Mouse (Mus musculus): Measurements from ENCODE around the gene Rab13. TPM values are rescaled to one million over a fixed set of nuclear protein-coding genes. Genes with fewer than 3 reads are reported as not detected.
A peak's percentile ranks its signal among the peaks of the same experiment; 100 is the strongest.
"Not testable (repeated sequence)": the region's sequence is repeated elsewhere in the genome, so short reads cannot be mapped to it uniquely, and the experiment has no call there.

The Rab13 gene
- total RNA-seq, 2 experiments from 2014 or later, result 10.3 to 10.8 TPM

DNA sequence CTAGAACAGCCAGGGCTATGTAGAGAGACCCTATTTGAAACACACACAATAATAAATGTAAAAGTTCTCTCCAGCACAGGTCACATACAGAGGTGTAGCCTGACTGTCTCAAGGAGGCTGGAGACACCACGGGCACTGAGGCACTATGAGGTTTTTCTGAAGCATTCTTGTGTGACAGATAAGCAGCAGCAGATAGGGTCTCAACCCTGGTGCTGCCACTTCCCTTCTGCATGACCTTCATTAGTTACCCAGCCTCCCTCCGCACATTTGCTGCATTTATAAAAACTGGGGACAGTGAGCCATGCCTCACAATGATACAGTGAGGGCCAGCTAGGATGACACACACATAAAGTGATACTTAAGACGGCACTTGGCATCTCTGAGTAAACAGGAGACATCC lies 9.4 kb downstream of the Rab13 start:
- DNase-seq (ENCODE audit: low spot score in 2 of 2), result no peak

DNA sequence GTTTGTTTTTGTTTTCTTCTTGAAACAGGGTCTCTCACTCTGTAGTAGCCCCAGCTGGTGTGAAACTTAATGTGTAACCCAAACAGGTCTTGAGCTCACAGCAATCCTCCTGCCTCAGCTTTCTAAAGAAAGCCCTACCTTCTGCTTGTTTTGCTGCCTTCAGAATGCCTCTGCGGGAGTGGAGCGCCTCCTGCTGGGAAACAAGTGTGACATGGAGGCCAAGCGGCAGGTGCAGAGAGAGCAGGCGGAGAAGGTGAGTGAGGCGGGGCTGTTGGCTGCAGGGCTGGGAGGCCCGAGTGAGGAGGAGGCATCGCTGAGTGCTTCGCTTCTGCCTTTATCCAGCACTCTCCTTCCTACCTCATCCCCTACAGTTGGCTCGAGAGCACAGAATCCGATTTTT lies 10.8 kb downstream of the Rab13 start:
- no peak for DNase-seq (ENCODE audit: low spot score in 2 of 2)

DNA sequence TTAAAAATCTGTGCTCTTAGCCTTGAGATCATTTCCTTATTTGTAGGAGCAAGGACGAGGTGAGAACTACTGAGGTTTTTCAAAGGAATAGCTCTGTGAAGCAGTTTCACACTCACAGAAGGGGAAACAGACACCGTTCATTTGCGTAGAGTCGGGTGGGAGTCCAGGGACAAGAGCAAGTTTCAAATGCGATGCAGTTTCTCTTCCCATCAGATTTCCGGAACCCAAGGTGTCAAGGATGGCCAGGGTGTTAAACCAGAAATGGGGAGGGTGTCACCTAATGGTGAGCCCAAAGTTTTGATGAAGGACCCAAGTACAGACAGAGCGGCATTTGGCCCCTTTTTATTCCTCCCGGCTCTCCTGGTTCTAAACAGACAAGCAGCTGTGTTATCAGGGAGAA lies 17.6 kb downstream of the Rab13 start:
- DNase-seq (ENCODE audit: low spot score in 2 of 2), result no peak

DNA sequence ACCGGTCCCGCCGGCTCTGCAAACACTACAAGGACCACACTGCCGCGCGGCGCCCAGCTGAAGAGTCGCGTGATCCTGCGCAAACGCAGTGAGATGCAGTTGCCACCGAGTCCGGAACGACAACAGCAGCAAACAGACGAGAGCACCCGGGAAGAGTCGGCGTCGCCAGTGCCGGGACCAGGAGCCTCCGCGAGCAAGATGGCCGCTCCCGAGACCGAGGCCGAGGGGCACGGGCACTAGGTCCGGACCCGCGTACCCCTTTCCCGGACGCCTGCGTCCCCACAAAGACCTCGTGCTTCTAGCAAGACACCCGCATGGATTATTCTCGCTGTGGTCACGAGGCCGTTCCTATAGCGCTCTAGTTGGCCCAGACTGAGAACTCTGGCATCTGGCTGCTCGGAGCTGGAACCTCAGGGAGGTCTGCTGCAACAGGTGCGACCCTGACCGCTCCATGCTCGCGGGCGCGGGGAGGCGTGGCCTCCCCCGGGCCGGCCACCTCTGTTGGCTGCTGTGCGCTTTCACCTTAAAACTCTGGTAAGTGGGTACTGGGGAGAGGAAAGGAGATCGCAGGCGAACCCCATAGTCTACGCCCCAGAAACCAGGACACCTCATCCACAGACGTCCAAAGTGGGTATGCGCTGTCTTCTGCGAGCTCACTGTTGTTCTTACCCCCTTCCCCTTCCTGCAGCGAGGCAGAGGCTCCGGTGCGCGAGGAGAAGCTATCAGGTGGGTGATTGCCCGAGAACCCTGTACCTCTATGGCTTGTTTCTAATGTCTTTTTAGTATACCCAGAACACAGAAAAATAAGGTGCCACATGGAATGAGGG lies 18.2 kb downstream of the Rab13 start, which contains the start of gene Jtb:
Gene Jtb, plus strand, starts transcription at position 91 of the 827 bp plus-strand sequence.
- peak; percentile 92 to 94 for DNase-seq (ENCODE audit: low spot score in 2 of 2)

DNA sequence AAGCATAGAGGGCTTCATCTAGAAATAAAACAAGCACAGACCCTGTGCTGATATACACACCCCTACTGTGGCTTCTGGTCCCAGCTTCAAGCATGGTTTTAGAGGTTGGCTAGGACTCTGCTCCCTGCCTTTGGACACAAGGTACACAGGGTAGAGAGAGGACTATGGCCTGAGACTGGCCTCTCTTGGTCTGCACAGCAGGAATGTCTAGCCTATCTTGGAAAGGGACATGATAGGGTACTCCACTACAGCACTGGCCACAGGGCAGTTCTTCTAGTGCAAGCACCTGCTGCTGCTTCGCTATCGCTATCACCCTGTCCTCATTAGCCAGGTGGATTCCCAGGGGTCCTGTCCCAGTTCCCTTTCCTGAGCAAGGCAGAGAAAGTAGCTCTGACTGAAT lies 27.8 kb downstream of the Rab13 start:
- no peak for DNase-seq (ENCODE audit: low spot score in 2 of 2)

DNA sequence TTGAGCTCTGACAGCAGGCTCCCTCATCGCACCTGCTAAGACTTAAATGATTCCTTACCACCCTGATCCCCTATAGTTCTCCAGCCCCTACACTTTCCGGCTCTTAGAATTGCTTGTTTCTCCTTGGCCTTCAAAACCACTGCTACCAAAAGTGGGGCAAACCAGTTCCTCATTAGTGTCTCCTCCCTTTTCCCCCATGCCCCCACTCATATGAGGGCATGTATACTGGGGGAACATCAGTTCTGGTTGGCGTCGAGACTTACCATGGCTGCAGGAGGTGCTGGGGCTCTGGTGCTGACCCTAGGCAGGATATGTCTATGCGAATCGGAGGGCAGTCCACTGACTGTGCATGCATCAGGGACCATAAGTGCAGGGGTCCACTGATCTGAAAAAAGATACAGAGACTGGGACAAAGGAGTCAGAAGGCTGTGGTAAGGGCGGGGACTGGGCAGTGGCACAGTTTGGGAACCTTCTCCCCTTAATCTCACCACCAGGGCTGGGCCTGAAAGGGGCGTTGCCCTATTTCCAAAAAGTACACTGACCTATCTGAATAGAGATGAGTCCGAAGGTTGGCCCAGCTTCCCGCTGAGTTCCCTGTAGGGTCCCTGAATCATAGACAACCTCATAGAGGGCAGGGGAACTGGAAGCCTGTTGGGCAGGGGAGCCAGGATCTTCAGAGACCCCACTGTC lies 28.3 kb downstream of the Rab13 start:
- DNase-seq (ENCODE audit: low spot score in 2 of 2), result no peak

DNA sequence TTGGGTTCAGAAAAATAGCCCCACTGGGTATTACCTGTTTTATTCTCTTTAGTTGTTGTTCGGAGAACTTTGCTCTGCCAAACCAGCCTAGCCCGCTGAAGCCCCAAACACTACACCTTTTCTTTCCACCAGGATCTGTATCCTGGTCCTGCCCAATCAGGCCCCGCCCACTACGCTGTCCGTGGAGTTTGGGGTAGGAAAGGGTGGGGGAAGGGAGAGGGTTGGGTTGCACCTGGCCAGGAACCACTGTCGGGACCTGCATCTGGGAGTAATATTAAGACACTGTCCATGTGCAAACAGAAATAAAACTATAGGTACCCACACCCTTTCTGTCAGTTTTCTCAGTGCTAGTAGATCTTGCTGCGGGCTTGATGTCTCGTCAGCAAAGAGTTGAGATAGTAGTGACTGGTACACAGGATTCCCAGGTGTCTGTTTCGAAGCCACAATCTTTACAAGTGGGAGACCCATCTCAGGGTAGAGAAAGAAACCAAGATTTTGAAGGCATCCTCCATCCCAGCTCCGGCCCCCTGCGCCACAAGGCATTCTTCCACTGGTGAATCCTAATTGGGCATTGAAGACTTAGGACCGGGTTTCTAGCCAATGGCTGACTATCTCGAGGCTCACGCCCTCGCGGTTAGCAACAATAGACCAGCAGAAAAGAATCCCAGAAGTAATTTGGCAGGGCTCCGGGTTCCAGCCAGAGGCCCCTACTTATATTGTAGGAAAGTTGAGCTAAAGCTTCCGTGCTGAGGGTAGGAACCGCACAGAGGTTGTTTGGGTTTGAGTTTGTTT lies 29.7 kb downstream of the Rab13 start, which contains the start of gene Creb3l4:
Gene Creb3l4, minus strand, starts transcription at position 529 of the 792 bp plus-strand sequence.
- no peak for DNase-seq (ENCODE audit: low spot score in 2 of 2)

DNA sequence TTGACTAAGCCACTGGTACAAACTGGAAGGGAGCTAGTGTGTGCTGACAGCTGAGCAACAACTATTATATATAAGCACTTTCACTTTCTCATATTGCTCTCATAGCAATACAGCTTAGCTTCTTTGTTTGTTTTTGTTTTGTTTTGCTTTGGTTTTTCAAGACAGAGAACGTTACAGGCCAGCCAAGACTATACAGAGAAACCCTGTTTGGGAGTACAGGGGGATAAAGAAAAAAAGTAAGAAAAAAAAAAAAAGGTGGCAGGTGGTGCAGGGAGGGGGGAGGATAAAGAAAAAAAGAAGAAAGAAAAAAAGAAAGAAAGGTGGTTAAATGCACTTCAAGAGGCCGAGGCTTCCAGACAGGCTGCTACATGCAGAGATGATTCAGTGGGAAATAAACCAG lies 31.9 kb downstream of the Rab13 start:
- no peak for DNase-seq (ENCODE audit: low spot score in 2 of 2)

DNA sequence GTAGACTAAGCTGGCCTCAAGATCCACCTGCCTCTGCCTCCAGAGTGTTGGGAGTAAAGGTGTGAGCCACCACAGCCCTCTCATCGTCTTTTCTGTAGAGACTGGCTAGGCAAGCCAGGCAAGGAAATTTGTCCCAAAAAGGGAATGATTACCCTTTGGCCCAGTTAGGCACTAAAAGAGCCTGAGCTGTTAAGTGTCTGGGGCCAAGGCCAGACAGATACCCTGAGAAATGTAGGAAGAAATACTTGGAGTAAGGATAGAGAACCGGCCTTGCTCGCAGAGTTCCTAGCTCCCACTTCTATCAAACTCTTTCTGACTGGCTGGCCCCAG lies 34.1 kb downstream of the Rab13 start:
- DNase-seq (ENCODE audit: low spot score in 2 of 2), result no peak

DNA sequence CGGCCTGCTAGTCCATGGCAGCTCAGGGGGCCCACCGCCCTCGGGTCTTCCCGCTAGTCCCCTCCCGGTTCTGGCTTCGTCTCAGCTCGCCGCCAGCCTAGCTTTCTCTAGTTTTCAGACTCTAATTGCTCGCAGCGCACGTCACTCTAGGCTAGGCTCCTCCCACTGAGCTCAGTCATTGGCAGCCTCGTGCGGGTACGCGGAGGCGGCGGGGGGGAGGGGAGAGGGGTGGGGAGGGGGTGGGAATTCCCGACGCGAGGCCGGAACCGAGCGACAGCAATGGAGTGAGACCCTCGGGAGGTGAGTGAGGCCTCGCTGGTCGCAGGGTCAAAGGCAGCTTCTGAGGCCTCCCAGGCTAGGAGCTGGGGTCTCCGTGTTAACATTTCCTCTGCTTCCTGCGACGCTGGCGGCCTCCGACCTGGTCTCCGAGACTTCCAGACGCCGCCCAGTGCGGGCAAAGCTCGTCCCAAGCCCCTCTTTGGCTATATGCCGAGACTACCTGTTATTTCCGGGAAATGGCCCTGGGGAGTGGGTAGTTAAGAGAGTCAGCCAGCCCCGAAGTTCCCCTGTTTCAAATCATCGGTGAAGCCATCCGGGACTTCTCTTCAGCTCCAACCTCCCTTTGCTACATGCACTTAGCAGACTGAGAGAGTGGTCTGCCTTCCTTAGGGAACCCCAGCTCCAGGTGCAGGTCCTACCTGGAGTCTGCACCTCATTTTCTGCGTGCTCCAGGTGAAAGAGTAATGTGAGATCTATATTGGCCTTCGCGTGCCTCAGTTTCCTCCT lies 34.7 kb downstream of the Rab13 start, which contains the start of gene Slc39a1:
Gene Slc39a1, plus strand, starts transcription at position 213 of the 786 bp plus-strand sequence.
- peak; percentile 91 to 92 for DNase-seq (ENCODE audit: low spot score in 2 of 2)

DNA sequence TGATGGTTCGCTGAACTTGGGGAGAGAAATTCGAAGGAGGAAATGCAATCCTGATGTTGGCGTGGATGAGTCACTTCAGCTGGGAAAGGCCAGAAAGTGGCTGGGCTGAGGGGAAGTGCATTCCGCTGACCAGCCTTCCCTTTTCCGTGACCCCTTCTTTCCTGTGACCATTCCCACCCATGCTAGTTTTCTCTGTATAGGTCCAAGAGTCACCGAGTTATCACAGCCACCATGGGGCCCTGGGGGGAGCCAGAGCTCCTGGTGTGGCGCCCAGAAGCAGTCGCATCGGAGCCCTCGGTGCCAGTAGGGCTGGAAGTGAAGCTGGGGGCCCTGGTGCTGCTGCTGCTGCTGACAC lies 35.2 kb downstream of the Rab13 start:
- DNase-seq (ENCODE audit: low spot score in 2 of 2), result peak in 1 of 2 experiments; percentile 37

DNA sequence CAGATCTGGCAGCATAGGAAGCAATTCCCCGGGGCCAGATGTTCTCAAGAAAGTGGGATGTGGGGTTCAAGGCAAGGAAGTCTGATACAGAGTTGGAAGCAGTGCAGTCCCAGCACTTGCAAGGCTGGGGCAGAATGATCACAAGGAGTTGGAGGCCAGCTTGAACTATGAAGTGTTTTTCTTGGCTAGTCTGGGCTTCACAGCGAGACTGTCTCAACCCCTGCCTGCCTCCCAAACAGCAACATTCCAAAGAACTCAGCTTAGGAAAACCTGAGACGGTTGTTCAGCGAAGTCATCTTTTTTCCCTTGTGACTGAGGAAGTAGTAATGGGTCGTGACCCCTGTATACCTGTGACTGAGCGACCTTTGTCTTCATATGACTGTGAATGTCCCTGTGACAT lies 37.3 kb downstream of the Rab13 start:
- no peak for DNase-seq (ENCODE audit: low spot score in 2 of 2)

DNA sequence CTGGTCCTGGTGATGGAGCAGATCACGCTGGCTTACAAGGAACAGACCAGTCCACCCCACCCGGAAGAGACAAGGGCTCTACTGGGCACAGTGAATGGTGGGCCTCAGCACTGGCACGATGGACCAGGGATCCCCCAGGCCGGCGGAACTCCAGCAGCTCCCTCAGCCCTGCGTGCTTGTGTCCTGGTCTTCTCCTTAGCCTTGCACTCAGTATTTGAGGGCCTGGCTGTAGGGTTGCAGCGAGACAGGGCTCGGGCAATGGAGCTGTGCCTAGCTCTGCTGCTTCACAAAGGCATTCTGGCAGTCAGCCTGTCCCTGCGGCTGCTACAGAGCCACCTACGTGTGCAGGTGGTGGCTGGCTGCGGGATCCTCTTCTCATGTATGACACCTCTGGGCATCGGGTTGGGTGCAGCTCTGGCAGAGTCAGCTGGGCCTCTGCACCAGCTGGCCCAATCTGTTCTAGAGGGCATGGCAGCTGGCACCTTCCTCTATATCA lies 38.3 kb downstream of the Rab13 start:
- not testable (repeated sequence) for DNase-seq (ENCODE audit: low spot score in 2 of 2)

DNA sequence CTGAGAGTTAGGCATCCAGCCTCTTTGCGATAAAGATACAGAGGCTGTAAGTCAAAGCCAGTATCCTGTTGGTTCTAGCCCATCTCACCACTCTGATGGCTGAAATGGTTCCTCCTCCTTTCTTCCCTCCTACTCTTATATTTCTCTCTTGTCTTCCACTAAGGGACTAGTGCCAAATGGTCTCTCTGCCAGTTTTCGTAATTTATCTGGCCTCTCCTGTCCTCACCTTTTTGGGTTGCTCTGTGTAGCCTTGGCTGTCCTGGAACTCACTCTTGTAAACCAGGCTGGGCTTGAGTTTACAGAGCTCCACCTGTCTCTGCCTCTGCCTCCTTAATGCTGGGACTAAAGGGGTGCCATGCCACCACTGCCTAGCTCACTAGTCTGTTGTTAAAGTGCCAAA lies 39.2 kb downstream of the Rab13 start:
- DNase-seq (ENCODE audit: low spot score in 2 of 2), result not testable (repeated sequence)

DNA sequence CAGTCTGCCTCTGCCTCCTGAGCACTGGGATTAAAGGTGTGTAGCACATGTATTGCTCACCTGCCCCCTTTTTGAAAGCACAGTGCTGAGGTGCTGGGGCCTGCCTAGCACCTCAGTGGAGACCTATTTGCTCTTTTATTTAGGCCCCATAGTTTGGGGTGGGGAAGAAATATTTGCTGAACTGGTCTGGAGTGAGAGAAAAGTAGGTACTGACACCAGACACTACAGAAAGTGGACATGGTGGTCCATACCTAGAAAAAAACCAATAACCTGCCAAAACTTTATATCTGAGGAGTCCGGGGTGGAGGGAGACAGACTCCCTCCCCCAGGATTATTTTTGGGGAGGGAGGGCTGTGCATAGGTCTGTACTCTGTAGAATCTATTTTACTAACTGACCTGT lies 39.7 kb downstream of the Rab13 start:
- not testable (repeated sequence) for DNase-seq (ENCODE audit: low spot score in 2 of 2)

DNA sequence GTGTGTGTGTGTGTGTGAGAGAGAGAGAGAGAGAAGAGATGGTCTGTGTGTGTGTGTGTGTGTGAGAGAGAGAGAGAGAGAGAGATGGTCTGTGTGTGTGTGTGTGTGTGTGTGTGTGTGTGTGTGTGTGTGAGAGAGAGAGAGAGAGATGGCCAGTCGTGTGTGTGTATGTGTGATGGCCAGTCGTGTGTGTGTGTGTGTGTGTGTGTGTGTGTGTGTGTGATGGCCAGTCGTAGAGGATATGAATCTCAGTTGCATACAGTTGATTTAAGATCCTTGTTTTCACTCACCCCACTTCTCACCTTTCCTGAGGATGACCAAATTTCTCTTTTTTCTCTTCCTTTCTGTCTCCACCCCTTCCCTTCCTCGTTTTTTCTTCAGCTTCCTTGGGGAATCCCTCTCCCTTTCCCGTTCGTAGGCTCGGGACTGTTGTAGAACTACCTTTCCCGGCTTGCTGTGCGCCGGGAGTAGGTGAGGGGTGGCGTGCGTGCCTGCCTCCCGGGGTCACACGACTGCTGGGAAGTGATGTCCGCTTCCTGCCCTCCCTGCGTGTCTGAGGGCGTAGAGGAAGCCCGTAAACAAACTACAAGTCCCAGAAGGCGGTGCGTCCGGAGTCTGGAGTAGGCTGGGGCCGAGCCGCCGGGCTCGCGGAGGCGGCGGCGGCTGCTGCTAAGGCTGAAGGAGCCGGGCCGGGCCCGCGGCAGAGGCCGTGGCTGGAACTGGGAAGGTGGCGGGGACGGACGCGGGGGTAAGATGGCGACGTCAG lies 40.3 kb downstream of the Rab13 start, which contains the start of gene Crtc2:
Gene Crtc2, plus strand, starts transcription at position 511 of the 766 bp plus-strand sequence.
- peak; percentile 92 to 94 for DNase-seq (ENCODE audit: low spot score in 2 of 2)

DNA sequence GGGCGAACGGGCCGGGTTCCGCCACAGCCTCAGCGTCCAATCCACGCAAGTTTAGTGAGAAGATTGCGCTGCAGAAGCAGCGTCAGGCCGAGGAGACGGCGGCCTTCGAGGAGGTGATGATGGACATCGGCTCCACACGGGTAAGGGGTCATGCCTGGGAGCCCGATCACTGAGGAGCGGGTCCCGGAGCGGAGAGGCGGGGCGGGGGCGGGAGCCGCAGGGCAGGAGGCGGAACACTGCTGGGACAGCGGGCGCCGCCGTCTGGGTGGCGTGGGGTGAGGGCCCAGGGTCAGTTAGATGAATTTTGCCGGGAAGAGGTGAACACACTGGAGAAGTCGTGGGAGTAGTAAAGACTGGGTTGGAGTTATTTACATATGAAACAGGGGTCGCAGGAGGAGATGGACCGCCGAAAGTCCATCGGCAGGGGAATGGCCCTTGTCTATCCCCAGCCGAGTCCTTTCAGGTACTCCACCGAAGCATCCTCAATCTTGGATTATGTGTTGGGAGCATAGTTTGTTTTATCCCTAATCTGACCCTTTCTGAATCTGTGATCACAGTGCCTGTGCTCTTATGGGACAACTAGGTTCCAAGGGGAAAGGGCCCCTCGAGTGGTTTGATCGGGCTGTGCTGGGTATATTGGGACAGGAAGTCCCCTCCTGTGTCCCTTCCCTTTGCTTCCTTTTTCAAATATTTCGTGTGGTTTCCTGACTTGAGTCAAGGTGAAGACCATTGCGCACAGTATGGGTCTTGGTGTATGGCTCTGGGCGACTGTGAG lies 41.1 kb downstream of the Rab13 start:
- no peak for DNase-seq (ENCODE audit: low spot score in 2 of 2)

DNA sequence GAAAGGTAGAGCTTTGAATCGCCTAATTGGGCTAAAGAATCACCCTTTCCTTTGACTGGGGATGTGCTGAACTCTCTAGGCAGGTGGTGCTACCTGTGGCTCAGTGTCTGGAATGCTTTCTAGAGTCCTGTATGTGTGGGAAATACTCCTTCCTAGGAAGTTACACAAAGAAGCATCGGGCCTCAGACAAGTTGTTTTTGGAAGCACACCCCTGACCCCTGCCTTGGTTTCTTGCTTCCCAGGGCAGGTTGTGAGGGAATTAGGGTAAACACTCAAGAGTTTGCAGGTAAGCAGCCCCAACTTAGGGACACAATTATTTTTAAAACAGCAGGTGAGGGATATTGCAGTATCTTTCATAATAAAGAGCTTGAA lies 41.7 kb downstream of the Rab13 start:
- no peak for DNase-seq (ENCODE audit: low spot score in 2 of 2)

DNA sequence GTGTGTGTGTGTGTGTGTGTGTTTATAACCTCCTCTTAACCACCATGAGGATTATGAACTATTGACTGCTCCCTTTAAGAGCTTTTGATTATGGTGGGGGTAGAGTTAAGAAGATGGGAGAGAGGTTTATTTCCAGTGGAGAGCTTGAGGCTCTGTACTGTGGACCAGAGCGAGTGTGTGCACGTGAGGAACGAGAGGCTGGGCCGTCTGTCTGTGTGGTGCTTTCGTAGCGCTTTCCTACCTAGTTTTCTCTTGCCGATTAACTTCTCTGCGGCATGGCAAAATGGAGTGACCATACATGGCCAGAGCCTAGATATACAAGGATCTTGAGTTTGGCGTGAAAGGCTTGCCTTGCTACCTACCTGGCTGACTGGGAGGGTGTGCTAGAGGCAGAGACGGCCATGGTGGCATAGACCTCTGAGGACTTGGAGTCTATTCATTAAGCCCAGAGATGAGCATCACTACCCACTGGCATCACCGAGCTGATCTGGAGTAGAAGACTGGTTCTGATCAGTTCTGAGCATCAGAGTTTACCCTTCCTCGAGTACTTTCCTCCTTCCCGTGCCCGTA lies 42.4 kb downstream of the Rab13 start:
- no peak for DNase-seq (ENCODE audit: low spot score in 2 of 2)

Measured in layer of hippocampus, postnatal 10 days (tissue).